Mouse (Mus musculus): ENCODE data around the gene Map2k2.

The Map2k2 gene

DNA sequence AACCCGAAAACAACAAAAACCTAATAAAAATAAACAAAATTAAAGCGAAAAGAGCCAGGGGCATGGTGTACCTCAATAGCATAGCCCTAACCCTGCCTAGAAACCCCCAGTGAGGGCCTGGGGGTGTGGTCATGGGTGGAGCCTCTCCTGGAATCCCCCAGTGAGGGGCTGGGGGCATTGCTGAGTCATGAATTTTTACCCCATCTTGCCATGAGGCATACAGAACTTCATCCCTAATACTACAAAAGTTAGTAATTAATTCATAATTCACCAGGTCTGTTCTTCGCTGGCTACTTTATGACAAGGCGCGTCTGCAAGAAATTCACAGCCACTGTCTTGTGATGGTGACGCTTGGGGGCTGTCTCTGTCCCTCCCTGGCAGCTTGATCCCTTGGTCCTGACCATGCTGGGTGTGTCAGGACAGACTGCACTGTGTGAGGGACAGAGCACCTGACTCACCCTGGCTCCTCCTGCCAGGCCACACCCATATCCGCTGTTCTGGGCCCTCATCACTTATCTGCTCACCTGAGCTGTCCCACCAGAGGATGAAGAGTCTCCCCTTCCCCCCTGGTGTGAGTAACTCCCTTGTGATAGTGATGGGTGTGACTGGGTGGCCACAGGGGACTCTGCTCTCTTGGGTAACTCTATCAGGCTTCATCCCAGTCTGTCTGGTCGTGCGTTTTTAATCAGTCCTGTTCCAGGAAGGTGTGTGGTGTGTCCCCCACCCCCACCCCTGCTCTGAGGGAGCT is 10.6 kb upstream of the Map2k2 start:
- DNase-seq (ENCODE audit: low spot score in 2 of 2): no peak

DNA sequence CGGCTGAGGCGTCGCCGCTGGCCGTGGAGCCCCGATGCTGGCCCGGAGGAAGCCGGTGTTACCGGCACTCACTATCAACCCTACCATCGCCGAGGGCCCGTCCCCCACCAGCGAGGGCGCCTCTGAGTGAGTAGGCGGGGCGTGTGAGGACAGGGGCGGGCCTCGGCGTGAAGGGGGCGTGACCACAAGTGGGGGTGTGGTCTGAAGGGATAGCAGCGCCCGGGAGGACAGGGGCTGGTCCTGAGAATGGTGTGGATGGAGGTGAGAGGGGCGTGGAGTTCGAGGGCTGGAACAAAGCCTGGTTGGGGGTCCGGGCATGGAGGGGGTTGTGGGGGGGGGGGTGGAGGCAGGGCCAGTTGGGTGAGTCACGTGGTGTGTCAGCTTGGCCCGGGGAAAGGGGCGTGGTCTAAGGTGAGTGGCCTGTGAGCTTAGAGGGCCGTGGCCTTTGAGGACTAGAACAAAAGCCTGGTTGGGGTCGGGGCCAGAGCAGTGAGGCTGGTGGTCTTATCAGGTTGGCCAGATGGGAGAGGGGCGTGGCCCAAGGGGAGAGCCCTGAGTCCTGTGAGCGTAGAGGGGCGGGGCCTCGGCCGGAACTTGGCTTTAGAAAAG is 502 bp downstream of the Map2k2 start:
- DNase-seq (ENCODE audit: low spot score in 2 of 2): peak; percentile 81 to 88

- DNase-seq (ENCODE audit: low spot score in 2 of 2): no peak
These were observed 7.2 kb downstream of the Map2k2 start for GRCm38 (mm10) chr10:81112946-81113345.

DNA sequence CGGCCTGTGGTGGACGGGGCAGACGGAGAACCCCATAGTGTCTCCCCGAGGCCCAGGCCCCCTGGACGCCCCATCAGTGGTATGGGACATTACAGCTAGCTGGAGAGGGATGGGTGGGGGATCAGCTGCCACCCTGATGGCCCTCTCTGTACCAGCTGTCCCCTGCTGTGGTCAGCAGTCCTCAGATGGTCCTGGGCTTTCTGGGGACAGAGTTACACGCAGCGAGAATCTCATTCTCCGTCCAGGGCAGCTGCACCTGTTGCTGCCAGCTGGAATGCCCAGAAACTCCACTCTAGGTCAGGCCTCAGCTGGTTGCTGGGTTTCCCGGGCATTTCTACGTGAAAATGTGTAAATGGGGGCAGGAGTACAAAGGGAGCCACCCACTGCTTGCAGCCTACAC is 13.9 kb downstream of the Map2k2 start:
- no peak for DNase-seq (ENCODE audit: low spot score in 2 of 2)

GRCm38 (mm10) chr10:81120650-81121049 is 14.9 kb downstream of the Map2k2 start:
- no peak for DNase-seq (ENCODE audit: low spot score in 2 of 2)

DNA sequence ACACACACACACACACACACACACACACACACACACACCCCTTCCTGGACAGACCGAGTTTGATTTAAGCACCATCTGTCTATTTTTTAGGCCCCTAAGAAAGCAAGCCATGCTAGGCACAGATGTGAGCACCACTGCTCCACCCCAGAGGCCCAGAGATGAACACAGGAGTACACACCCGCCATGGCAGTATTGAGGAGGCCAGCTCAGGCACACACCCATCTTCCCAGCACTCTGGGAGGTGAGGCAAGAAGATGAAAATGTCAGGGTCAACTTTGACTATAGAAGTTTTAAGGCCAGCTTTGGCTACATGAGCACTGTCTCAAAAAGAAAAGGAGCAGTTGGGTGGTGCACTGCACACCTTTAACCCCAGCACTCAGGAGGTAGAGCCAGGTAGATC is 17.2 kb downstream of the Map2k2 start:
- no peak for DNase-seq (ENCODE audit: low spot score in 2 of 2)

GRCm38 (mm10) chr10:81123500-81123899 is 17.8 kb downstream of the Map2k2 start:
- DNase-seq (ENCODE audit: low spot score in 2 of 2): no peak

DNA sequence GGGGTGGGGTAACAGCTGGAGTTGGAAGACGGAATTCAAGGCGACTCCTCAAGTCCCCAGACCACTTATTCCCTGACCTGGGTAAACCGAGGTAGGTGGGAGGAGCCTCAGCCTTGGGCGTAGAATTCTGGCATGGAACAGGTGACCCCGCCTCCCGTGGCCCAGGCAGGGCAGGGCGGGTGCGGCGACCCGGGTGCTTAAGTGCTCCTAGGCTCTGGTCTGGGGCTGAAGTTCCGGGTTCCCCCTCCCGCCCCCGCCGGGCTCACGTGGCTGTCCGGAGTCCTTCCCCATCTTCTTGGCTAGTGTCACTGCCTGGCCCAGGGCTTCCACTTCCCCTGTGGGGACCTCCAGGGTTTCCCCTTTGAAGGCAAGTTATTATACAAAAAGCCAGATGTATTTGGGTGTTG is 28.5 kb downstream of the Map2k2 start:
- DNase-seq (ENCODE audit: low spot score in 2 of 2): peak; percentile 73 to 78

DNA sequence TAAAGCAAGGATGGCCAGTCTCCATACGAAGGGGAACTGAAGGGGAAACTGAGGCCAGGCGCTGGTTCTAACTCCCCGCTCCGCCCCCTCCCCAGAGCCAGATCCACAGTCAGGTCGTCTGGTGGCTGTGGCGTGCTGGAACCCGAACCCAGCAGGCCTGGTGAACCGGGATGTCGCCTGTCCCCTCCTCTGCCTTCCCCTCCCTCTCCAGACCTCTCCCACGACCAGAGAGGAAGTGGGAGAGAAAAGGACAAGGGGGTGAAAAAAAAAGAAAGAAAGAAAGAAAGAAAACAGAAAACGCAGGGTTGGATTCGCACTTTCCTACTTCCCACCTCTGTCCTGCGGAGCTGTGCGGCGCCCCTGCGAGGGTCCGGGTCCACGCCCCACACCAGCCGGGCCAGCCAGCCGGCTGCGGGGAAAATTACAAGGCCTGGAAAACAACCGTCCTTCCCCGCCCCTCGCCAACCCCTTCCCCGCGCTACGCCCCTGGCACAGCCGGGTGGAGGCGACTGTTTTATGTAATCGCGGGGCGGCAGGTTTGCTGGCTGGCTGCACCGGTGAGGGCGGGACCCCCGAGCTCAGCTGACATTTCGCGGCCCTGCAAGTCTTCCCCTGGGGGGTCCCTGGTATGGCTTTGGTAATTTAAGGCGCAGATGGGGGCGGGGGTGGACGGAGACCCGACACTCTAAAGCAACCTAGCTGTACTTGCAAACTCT is 29.4 kb downstream of the Map2k2 start, which contains the start of gene Zbtb7a:
Zbtb7a (plus strand) TSS at position 255 of the 716 bp plus-strand sequence.
- DNase-seq (ENCODE audit: low spot score in 2 of 2): peak; percentile 51 to 57

DNA sequence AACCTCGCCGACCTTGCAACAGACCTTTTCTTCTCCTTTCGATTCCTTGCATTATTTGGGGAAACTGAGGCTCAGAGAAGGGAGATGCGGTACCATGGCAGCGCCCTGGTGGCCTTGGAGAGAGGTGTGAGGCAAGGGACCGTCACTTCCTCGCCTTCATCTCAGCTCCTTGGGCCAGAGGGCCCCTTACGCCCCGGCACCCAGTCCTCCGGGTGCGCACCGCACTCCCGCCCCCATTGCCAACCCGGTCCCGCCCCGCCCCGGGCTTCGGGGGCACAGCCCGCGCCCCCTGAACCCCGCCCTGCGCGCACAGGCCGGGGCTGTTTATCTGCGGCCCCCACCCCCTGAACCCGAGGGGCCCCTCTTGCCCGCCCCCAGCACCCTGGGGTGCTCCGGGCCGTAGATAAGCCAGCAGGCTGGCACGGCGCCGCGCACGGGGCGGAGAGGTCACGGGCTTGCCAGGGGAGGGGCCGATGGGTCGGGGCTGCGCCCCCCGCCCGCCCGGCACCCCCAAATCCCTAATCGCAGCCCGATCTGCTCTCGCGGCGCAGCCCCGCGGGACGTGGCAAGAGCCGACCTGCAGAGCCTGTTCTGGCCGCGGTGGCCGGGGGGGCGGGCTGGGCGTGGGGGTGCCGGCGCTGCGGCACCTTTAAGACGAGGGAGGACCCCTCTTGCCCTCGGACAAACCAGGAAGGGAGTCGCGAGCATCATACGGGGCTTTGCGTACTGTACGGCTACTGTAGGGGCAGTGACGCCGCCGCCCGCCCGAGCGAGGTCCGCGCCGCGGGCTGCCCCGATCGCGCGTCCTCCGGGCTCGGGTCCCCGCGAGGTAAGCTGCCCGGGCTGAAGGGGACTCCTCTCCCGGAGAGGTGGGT is 30.4 kb downstream of the Map2k2 start:
- DNase-seq (ENCODE audit: low spot score in 2 of 2): peak; percentile 68 to 71

DNA sequence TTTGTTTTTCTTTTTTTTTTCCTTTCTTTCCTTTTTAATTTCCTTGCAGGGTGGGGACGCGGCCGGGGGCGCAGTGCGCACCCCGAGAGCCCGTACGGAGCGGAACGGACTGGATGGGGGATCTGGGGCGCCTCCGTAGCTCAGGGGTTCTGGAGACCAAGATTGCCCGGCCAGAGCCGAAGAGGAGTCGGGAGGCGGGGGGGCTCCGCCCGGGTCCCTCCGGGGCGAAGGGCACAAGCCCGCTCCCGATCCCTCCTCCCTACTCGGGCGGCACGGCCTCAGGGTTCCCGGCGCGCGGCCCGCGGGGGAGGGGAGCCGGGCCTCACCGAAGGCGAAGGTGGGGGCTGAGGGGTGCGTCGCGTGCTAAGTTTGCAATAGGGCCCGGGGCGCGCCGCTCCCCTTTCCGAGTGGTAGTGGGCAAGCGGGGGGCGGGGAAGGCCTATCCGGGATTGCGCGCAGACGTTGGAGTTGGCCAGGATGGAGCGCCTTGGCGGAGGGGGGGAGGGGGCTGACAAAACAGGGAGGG is 31.1 kb downstream of the Map2k2 start:
- peak; percentile 62 to 68 for DNase-seq (ENCODE audit: low spot score in 2 of 2)

- DNase-seq (ENCODE audit: low spot score in 2 of 2): peak; percentile 99
These were observed 31.8 kb downstream of the Map2k2 start for GRCm38 (mm10) chr10:81137252-81138130.

DNA sequence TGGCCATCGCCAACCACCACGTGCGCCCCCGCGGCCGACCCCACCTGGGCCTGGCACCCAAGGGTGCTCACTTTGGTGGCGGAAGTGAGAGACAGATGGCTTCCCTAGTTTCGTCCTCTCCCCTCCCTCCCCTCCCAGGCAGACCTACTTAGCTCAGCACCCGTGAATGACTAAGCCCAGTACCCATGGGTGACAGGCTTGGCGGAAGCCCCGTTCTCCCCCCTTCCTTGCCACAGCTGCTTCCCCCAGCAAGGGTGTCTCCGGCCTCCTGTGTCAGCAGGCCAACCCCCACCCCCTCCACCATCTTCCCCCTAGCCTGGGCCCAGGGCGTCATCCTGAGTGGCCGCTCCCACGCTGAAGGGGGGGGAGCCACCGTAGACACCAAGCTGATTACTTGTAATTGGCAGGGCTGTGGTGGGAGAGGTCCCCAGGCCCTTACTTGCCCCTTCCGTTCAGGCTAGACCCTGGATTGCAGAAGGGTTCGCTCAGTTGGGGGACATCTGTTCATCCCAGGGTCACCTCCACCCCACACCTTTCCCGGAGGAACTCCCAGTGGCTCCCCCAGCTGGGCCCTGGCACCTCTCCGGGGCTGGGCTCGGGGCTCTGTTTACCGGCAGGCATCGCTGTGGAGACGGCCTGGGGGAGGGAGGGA is 32.5 kb downstream of the Map2k2 start:
- DNase-seq (ENCODE audit: low spot score in 2 of 2): no peak

DNA sequence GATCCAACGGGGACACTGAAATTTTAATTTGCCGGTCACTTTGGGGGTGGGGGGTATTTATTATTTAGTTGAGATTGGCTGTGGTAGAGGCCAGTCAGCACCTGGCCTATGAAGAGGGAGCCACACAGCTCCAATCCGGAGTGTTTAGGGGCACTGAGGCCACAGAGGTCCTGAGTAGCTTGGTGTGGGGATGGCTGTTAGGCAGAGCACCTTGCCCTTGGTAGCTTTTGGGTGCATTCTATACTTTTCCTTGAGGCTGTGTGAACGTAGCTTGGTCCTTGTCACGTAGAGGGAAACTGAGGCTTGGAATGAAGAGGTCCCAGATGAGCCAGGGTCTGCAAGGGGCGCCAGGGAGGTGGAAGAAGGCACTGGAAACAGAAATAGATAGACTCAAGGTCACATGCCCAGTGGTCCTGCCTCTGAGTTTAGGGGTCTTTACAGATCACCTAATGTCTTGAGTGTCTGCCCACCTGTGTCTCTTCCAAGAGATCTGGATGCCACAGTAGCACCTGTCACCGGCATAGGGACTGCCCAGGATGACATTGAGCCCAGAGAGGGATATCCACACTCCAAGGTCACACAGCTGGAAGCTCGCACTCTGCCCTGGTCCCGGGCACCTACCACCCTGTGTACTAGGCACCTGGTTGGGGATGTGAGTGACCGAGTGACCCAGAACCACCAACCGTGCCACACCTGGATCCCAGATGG is 33.3 kb downstream of the Map2k2 start:
- DNase-seq (ENCODE audit: low spot score in 2 of 2): no peak

GRCm38 (mm10) chr10:81139529-81139846 is 33.8 kb downstream of the Map2k2 start:
- no peak for DNase-seq (ENCODE audit: low spot score in 2 of 2)

- DNase-seq (ENCODE audit: low spot score in 2 of 2): no peak
These were observed 34.3 kb downstream of the Map2k2 start for GRCm38 (mm10) chr10:81140005-81140404.

- DNase-seq (ENCODE audit: low spot score in 2 of 2): no peak
These were observed 35.2 kb downstream of the Map2k2 start for GRCm38 (mm10) chr10:81140717-81141454.

- DNase-seq (ENCODE audit: low spot score in 2 of 2): no peak
These were observed 35.9 kb downstream of the Map2k2 start for GRCm38 (mm10) chr10:81141455-81142210.
